Mouse (Mus musculus): ENCODE results near the gene Nsf.

DNA sequence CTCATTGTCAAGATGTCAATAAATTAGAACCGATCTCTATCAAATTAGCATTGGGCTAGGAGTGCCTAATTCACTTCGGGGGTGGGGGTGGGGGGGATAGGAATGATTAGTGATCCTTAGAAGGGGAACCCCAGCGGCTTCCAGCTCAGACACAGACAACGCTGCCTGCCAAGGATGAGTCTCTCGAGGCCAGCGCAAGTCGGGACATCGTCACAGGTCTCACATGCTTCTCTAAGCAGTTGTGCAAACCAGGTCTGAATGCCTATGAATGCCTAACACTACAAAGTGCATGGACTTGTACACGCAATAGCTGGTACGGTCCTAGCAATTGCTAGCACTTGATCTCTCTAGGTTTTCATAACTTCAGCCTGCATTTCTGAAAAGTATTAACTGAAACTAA lies 62.1 kb downstream of the Nsf start:
- no peak for TF ChIP-seq POLR2A (IDR thresholded peaks at IDR 0.05; ENCODE audit: control insufficient read depth, low read depth, low read length)
- no peak for TF ChIP-seq CTCF (IDR thresholded peaks at IDR 0.05; ENCODE audit: control insufficient read depth, insufficient read depth, insufficient replicate concordance, low read depth, low read length)

Data from testis, adult 2 months (tissue).